Mouse (Mus musculus) brain, embryonic 14.5 days (tissue): ENCODE data around the gene Fam89a.

Experiments used
- CTCF ChIP-seq: fragments of 200-500 bp; IDR thresholded peaks from 2 replicates; pipeline ENCODE4 v1.5.1; 2012; ENCODE audit warnings: inconsistent platforms, mild to moderate bottlenecking, moderate library complexity, borderline replicate concordance; ENCODE audit not compliant: insufficient read depth, insufficient read length; ENCODE audit errors: extremely low read depth
- POLR2A ChIP-seq: fragments of 200-500 bp; IDR thresholded peaks from 2 replicates; pipeline ENCODE4 v1.6.1; 2012; ENCODE audit warnings: mild to moderate bottlenecking, inconsistent platforms, borderline replicate concordance; ENCODE audit not compliant: poor library complexity, insufficient read depth, insufficient read length, severe bottlenecking; ENCODE audit errors: extremely low read depth

- TF ChIP-seq CTCF (no peak), POLR2A (no peak)
Measured at GRCm38 (mm10) chr8:124782431-124782830, 30.8 kb upstream of the Fam89a start.
